Mouse (Mus musculus): ENCODE results near the gene Tbxas1. TPM values are rescaled to one million over a fixed set of nuclear protein-coding genes. Genes with fewer than 3 reads are reported as not detected.

The Tbxas1 gene
- polyA plus RNA-seq, 1 experiment from 2014 or later: 3.4 TPM

GRCm38 (mm10) chr6:38853561-38853992, 21.6 kb upstream of the Tbxas1 start:
- 73% methylated on average over 5 of the region's 5 CpGs for WGBS
- Histone ChIP-seq H3K27ac (ENCODE audit: low read depth) (no peak overlapping the region), H3K9me3 (ENCODE audit: low read depth, low read length) (no peaks in the 10 kb centered on the region), H3K4me3 (ENCODE audit: low read depth, low read length) (no peak overlapping the region), H3K9ac (no peak overlapping the region), H3K27me3 (ENCODE audit: insufficient read depth, low read length) (no peaks in the 10 kb centered on the region), H3K4me1 (ENCODE audit: insufficient read depth) (peaks cover 3% of the 10 kb centered on the region; the same call in 1 of the 2 replicates), H3K4me2 (no peak overlapping the region), H3K36me3 (ENCODE audit: insufficient read depth) (no peaks in the 10 kb centered on the region)
- TF ChIP-seq CTCF (IDR thresholded peaks at IDR 0.05; ENCODE audit: low read depth): no peak
- ATAC-seq (ENCODE audit: insufficient read depth) (no peak), DNase-seq (no peak)

GRCm38 (mm10) chr6:38859819-38860218, 15.4 kb upstream of the Tbxas1 start:
- Histone ChIP-seq H3K27me3 (ENCODE audit: insufficient read depth, low read length) (no peaks in the 10 kb centered on the region), H3K9ac (no peak overlapping the region), H3K4me2 (no peak overlapping the region), H3K36me3 (ENCODE audit: insufficient read depth) (no peaks in the 10 kb centered on the region), H3K27ac (ENCODE audit: low read depth) (no peak overlapping the region), H3K4me3 (ENCODE audit: low read depth, low read length) (no peak overlapping the region), H3K4me1 (ENCODE audit: insufficient read depth) (0 out of 2 replicates have a peak, but pooled peaks cover 4% of the 10 kb centered on the region), H3K9me3 (ENCODE audit: low read depth, low read length) (no peaks in the 10 kb centered on the region)
- 76% methylated on average over 1 of the region's 1 CpGs for WGBS
- ATAC-seq (ENCODE audit: insufficient read depth): no peak
- no peak for TF ChIP-seq CTCF (IDR thresholded peaks at IDR 0.05; ENCODE audit: low read depth)
- DNase-seq: no peak

GRCm38 (mm10) chr6:38860301-38860700, 14.9 kb upstream of the Tbxas1 start:
- WGBS: 80% methylated on average over 2 of the region's 2 CpGs
- H3K4me2 ChIP-seq: no peak overlapping the region

GRCm38 (mm10) chr6:38863595-38863994, 11.6 kb upstream of the Tbxas1 start:
- TF ChIP-seq CTCF (IDR thresholded peaks at IDR 0.05; ENCODE audit: low read depth): no peak
- no peak overlapping the region for H3K4me2 ChIP-seq
- H3K9ac ChIP-seq: no peak overlapping the region
- WGBS: 9% methylated on average over 3 of the region's 3 CpGs
- no peak overlapping the region for H3K4me3 ChIP-seq (ENCODE audit: low read depth, low read length)
- DNase-seq (peak; percentile 63), ATAC-seq (ENCODE audit: insufficient read depth) (peak; percentile 87; the same call in 1 of the 2 replicates)
- H3K9me3 ChIP-seq (ENCODE audit: low read depth, low read length): no peaks in the 10 kb centered on the region
- no peak overlapping the region for H3K27ac ChIP-seq (ENCODE audit: low read depth)
- no peaks in the 10 kb centered on the region for H3K36me3 ChIP-seq (ENCODE audit: insufficient read depth)
- 0 out of 2 replicates have a peak, but pooled peaks cover 4% of the 10 kb centered on the region for H3K4me1 ChIP-seq (ENCODE audit: insufficient read depth)
- H3K27me3 ChIP-seq (ENCODE audit: insufficient read depth, low read length): no peaks in the 10 kb centered on the region

More at GRCm38 (mm10) chr6:38860301-38860700, 14.9 kb upstream of the Tbxas1 start:
- no peaks in the 10 kb centered on the region for H3K9me3 ChIP-seq (ENCODE audit: low read depth, low read length)
- H3K9ac ChIP-seq: no peak overlapping the region
- H3K27me3 ChIP-seq (ENCODE audit: insufficient read depth, low read length): no peaks in the 10 kb centered on the region
- no peaks in the 10 kb centered on the region for H3K36me3 ChIP-seq (ENCODE audit: insufficient read depth)
- no peak overlapping the region for H3K4me3 ChIP-seq (ENCODE audit: low read depth, low read length)
- no peak overlapping the region for H3K27ac ChIP-seq (ENCODE audit: low read depth)
- ATAC-seq (ENCODE audit: insufficient read depth) (no peak), DNase-seq (no peak)
- 0 out of 2 replicates have a peak, but pooled peaks cover 4% of the 10 kb centered on the region for H3K4me1 ChIP-seq (ENCODE audit: insufficient read depth)
- TF ChIP-seq CTCF (IDR thresholded peaks at IDR 0.05; ENCODE audit: low read depth): no peak

- H3K4me2 ChIP-seq: no peak overlapping the region
- H3K36me3 ChIP-seq (ENCODE audit: insufficient read depth): no peaks in the 10 kb centered on the region
- no peaks in the 10 kb centered on the region for H3K9me3 ChIP-seq (ENCODE audit: low read depth, low read length)
- no peak overlapping the region for H3K27ac ChIP-seq (ENCODE audit: low read depth)
- no peak overlapping the region for H3K9ac ChIP-seq
- no peak for DNase-seq
- no peaks in the 10 kb centered on the region for H3K27me3 ChIP-seq (ENCODE audit: insufficient read depth, low read length)
- H3K4me3 ChIP-seq (ENCODE audit: low read depth, low read length): no peak overlapping the region
- H3K4me1 ChIP-seq (ENCODE audit: insufficient read depth): 0 out of 2 replicates have a peak, but pooled peaks cover 4% of the 10 kb centered on the region
- ATAC-seq (ENCODE audit: insufficient read depth): no peak
- no peak for TF ChIP-seq CTCF (IDR thresholded peaks at IDR 0.05; ENCODE audit: low read depth)
These were observed 9.4 kb upstream of the Tbxas1 start for GRCm38 (mm10) chr6:38865805-38866204.

GRCm38 (mm10) chr6:38866357-38866756, 8.8 kb upstream of the Tbxas1 start:
- Histone ChIP-seq H3K36me3 (ENCODE audit: insufficient read depth) (no peaks in the 10 kb centered on the region), H3K9me3 (ENCODE audit: low read depth, low read length) (no peaks in the 10 kb centered on the region), H3K27ac (ENCODE audit: low read depth) (no peak overlapping the region), H3K4me2 (no peak overlapping the region), H3K9ac (no peak overlapping the region), H3K4me1 (ENCODE audit: insufficient read depth) (0 out of 2 replicates have a peak, but pooled peaks cover 4% of the 10 kb centered on the region), H3K27me3 (ENCODE audit: insufficient read depth, low read length) (no peaks in the 10 kb centered on the region), H3K4me3 (ENCODE audit: low read depth, low read length) (no peak overlapping the region)
- TF ChIP-seq CTCF (IDR thresholded peaks at IDR 0.05; ENCODE audit: low read depth): no peak
- ATAC-seq (ENCODE audit: insufficient read depth) (no peak), DNase-seq (no peak)
- 85% methylated on average over 1 of the region's 1 CpGs for WGBS

- Histone ChIP-seq H3K9me3 (ENCODE audit: low read depth, low read length) (no peaks in the 10 kb centered on the region), H3K27ac (ENCODE audit: low read depth) (no peak overlapping the region), H3K27me3 (ENCODE audit: insufficient read depth, low read length) (no peaks in the 10 kb centered on the region), H3K4me1 (ENCODE audit: insufficient read depth) (0 out of 2 replicates have a peak, but pooled peaks cover 4% of the 10 kb centered on the region), H3K4me3 (ENCODE audit: low read depth, low read length) (no peak overlapping the region), H3K36me3 (ENCODE audit: insufficient read depth) (no peaks in the 10 kb centered on the region), H3K4me2 (no peak overlapping the region), H3K9ac (no peak overlapping the region)
- WGBS: 71% methylated on average over 2 of the region's 2 CpGs
- no peak for DNase-seq
- no peak for TF ChIP-seq CTCF (IDR thresholded peaks at IDR 0.05; ENCODE audit: low read depth)
- no peak for ATAC-seq (ENCODE audit: insufficient read depth)
These were observed 8.4 kb upstream of the Tbxas1 start for GRCm38 (mm10) chr6:38866761-38867160.

All from lung, embryonic 14.5 days (tissue).